Mouse (Mus musculus) common myeloid progenitor, adult 5-6 weeks (primary cell): ENCODE results near the gene Nt5dc3. TPM values are rescaled to one million over a fixed set of nuclear protein-coding genes. Genes with fewer than 3 reads are reported as not detected.
A peak's percentile ranks its signal among the peaks of the same experiment; 100 is the strongest.

Experiments used
- ATAC-seq: replicated peaks from 2 replicates; pipeline ENCODE4 v1.8.0; 2016; ENCODE audit warnings: low read depth, mild to moderate bottlenecking, moderate TSS enrichment, inconsistent platforms; ENCODE audit not compliant: poor library complexity, severe bottlenecking
- total RNA-seq: library from RNA; stranded (forward); fragments of 200-1000, 187-1606 nt; gene quantifications from 2 replicates; pipeline ENCODE4 v1.2.3, GENCODE M21; 2017

Gene Nt5dc3
- total RNA-seq, 1 experiment from 2014 or later, result 22.9 TPM

DNA sequence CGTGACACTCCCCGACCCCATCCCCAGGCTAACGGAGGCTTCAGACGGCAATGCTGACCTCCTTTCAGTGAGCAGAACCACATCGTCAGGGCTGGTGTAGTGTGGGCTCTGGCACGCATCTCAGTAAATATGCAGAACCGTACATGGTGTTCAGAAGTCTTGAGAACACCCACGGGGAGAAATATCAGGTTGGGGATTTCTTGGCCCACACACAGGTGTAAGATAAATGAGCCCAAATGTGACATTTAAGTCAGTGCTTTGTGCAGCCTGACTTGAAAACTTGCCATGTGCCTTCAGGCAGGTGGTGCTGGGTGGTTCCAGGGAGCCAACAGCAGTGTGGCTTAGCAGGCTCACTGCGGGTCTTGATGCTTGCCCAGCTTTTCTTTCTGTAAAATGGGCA is 31.2 kb downstream of the Nt5dc3 start:
- ATAC-seq, result no peak

DNA sequence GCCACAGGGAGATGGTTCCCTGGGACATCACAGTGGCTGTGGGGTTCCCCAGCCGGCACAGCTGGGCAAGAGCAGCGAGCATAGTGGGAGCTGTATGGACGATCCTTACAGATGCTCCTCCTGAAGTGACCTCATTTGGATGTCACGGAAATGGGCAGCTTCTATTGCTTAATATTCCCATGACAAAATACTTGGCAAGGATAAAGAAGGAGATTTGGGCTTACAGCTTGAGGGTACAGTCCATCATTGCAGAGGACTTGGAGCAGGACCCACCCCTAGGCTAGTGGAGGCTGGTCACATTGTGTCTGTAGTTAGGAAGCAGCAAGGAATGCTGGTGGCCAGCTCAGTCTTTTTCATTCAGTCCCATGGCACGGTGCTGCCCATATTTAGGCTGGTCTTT is 31.8 kb downstream of the Nt5dc3 start:
- no peak for ATAC-seq

DNA sequence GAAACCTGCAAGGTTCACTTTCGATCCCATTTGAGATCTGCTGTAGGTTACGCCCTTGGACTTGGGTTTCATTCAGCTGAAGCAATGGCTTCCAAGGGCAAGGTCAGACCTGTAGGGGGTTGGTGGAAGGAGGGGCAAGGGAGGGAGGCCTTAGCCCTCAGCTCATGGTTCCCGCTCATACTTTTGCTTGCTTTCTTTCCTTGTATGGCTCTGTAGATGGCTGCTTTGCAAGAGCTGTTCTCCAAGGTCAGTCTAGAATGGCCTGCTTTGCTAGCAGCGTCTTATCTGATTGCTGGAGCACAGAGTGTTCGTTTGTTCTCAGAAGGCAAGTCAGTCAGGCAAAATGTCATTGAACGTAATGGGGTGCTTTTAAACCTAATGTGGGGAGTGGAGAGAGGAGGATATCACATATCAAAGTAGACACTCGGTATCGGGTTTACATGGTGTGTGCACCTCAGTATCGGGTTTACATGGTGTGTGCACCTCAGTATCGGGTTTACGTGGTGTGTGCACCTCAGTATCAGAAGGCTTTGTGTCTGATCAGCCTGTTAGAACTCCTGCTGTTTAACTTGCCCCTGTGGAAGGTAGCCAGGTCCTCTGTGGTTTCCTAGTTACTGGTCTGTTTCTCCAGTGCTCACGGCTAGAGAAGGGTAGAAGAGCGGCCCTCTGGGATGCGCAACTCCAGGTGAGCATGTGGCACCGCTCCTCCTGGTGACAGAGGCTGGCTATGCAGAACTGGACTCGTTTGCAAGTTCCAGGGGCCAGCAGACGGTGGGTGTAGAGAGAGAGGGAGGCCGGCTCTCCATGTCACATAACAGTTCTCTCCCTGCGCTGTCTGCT is 35.7 kb downstream of the Nt5dc3 start:
- no peak for ATAC-seq

DNA sequence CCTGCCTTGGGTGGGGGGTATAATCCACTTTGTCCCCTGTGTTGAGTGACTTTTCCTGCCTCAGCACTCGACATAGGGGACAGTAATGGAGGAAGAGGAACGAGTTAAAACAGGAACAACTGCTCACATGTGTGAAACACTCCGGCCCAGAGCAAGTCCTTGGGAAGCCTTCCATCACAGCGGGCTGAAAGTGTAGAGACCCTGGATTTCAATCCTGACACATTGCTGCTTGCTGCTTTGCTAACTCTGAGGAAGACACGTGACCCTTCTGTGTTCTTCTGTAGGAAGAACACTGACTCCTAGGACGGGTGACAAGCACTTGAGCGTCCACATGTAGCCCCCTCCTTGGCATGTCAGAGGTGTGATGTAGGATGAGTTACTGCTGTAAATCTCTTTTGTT is 36.3 kb downstream of the Nt5dc3 start:
- no peak for ATAC-seq

DNA sequence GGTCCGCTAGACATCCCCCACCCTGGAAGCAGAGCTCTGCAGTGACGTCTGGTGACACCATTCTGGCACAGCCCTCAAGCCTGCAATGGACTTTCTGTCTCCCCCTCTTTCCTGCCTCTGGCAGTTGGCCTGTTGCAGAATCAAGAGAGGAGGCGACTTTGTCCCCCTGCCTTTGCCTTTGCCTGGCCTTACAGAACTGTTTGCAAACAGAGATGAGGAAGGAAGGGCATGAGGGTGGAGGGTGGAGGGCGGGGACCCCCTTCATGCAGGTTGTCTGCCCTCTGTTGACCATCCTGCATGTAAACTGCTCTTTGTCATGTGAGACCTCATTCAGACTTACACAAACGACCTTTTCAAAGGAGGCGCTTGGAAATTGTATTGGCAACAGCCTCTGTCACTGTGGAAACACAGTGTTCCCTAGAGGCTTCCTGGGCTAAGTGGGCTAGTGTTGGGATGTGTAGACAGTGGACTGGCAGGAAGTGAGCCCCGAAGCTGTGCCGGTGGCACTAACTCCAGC is 40.9 kb downstream of the Nt5dc3 start:
- ATAC-seq, result peak; percentile 23; the same call in 1 of the 2 replicates

DNA sequence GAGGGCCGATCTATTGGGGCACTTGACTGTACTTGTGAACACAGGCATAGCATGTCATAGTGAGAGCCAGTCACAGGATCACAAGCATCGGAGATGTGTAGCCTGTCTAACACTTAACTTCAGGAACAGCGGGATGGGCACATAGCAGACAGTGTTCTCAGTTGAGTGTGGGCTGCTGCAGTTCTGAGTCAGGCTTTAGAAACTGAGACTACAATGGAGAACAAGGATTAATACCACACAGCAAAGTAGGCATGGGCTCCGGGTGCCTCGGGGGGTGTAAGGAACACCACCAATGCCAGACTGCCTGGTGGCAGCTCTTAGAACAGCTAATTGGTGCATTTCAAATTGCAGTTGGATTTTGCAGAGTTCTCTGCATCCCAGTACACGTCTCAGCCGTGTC is 42.2 kb downstream of the Nt5dc3 start:
- ATAC-seq, result no peak

DNA sequence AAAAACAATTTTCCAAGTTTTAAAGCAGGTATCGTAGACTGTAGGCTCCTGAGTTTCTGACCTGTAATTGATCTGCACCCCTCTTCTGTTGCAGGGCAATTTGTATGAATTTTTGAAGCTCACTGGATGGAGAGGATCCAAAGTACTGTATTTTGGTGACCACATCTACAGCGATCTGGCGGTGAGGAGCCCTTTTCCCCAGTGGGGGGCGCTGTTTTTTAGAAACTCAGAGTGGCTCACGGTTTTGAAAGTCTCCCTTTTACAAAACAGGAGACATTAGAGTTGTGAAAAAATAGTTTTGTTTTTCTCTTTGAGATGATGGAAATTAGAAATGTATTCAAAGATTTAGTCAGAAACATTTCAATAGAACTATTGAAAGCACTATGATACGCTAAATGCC is 45.3 kb downstream of the Nt5dc3 start:
- no peak for ATAC-seq

DNA sequence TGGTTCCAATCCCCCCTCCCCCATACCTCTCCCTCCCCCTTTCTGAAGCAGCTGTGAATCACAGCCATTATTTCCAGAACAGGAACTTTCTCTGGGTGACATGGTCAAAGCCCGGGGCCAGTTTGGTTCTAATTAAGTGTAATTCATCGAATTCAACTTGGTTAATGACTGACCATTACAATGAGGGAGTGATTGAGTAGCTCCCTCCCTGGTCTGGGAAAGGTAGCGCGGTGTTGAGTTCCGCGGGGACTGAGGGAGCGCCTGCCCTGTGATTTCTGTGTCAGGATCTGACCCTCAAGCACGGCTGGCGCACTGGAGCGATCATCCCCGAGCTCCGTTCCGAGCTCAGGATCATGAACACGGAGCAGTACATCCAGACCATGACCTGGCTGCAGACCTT is 46.1 kb downstream of the Nt5dc3 start:
- no peak for ATAC-seq

DNA sequence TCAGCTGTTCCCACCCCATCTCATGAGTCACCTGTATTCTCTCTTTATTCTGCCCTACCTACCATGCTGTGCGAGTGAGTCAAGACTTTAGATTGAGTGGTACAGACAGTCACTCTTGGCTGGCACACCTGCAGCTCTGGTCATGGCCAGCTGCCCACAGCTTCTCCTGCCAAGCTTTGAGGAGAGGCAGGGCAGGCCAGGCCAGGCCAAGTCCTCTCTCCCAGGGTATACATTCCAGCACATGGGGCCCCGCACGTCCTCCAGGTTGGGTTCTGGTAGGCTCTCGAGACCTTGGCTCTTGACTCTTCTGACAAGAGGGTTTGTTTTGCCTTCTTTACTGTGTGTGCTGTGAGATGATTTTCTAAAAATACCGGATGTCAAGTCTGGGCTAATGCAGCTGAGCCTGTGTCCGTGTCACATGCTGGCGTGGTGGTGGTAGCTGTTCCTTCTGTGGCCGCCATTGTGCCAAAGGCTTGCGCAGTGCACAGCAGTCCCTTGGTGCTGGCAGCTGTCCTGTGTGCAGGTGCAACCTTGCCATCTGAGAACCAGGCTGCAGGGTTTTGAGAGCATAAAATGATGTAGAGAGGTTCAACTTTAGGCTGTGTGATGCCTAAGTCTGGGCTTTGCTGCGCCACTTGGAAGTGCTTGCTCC is 47.2 kb downstream of the Nt5dc3 start:
- no peak for ATAC-seq

DNA sequence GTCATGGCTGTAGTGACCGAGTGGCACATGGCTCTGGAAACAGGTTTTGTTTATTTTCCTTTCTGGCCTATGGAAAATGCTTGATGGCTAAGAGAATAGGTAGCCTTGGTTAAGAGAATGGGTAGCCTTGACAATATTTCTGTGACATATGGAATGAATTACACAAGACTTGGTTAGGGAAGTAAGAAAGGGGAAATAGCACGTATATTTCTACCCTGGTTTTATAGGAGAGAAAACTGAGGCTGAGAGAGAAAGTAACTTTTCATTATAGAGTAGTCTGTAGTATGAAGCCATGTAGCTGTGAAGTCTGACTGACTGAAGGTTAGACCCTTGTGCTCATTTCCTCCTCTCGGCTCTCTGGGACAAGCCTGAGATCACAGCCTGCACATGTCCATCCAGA is 48.1 kb downstream of the Nt5dc3 start:
- ATAC-seq, result peak; percentile 68

DNA sequence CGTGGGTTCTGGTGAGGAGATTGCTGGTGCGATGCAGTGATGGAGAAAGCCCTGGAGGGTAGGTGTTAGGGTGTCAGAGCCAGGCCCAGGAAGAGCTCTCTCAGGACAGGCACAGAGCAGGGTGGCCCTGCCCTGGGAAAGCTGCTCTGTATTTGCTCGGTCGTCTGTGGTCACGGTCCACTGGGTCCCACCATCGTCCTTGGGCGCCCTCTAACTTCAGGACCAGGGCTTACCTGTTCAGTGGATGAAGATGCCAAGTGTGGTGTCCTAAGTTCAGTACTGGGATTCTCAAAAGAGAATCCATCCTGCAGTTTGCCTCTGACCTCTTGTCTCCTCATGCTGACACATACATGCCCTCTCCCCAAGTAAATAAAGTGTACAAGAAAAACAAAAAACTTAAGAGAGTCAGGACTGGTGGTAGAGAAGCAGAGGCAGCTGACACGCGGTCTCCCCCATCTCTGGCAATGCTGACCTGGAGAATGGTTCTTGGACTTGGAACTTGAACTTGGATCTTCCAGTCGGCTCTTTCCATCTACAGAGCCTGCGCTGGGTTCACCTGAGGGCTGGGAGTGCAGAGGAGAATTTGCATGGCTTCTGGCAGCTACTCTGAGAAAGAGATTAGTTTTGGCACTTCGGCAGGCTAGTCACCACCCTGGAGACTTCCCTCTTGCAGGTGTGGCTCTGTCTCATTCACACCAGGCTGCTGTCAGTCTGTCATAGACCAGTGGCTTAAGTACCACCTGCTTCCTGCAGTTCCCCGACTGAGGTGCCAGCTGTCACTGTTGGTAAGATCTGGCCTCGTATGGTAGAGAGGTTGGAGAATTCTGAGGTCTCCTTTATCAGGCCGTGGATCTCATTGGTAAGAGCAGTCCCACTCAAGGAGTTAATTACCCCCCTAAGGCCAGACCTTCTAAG is 49.7 kb downstream of the Nt5dc3 start:
- ATAC-seq, result no peak

DNA sequence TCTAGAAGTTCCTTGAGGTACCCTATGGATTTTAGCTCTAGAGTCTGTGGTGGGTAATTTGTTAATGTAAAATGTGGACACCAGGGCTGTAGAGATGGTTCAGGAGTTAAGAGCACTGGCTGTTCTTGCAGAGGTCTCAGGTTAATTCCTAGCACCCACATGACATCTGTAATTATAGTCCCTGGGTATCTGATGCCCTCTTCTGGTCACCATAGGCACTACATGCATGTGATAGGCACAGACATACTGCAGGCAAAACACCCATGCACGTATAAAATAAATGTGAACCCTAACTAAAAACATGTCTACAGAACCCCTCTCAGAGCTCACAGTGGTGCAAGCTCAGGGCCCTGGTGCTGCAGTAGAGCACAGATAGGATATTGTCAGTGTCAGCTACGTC is 50.7 kb downstream of the Nt5dc3 start:
- no peak for ATAC-seq

DNA sequence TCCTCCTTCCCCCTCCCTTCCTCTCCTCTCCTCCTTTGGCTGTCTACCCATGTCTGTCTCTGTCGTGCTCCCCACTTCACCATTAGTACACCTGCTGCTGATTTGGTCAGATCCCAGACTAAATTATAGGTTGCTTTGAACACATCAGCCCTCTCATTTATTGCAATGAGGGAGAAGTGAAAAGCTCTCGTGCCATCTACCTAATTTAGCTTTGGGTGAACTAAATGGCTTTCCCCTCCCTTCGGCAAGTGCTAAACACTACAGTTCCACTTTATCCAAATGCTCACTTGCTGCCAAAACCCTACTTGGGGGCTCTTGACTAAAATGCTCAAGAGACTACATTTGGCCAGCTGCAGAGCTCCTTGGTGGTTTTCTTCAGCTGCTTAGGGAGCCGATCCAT is 58.0 kb downstream of the Nt5dc3 start:
- ATAC-seq, result no peak

DNA sequence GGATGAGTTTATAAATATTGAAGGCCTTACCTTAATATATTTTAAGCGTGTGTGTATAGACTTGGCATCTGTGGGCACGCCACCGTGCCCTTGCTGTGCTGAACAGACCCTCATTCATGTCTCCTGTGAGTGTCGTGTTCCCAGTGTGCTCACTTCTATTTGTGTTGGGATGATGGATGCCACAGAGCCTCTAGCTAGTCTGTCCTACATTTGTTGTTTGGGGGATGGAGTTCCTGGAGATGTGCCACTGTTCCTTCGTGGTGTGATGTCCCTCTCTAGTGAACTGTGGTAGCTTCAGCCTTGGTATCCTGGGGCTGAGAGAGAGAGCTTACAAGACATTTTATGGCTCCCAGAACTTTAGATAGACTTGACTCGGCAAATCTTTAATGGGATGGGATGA is 60.0 kb downstream of the Nt5dc3 start:
- ATAC-seq, result no peak

DNA sequence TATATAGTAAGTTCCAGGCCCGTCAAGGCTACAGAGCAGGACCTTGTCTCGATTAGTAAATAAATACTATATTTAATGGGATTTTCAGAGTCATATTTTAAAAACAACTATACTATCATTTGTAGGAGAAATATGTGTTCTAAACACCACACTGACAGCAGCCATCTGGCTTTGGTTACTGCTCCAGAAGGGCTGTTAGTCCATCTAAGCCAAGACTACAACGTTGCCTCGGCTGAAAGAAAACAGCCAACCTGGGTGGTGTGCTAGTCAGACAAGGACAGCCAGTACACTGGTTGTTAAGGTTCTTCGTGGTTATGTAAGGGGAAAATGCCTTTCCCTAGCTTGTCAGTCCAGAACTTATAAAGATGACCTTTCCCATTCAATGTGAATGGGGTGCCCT is 63.9 kb downstream of the Nt5dc3 start:
- ATAC-seq, result no peak

DNA sequence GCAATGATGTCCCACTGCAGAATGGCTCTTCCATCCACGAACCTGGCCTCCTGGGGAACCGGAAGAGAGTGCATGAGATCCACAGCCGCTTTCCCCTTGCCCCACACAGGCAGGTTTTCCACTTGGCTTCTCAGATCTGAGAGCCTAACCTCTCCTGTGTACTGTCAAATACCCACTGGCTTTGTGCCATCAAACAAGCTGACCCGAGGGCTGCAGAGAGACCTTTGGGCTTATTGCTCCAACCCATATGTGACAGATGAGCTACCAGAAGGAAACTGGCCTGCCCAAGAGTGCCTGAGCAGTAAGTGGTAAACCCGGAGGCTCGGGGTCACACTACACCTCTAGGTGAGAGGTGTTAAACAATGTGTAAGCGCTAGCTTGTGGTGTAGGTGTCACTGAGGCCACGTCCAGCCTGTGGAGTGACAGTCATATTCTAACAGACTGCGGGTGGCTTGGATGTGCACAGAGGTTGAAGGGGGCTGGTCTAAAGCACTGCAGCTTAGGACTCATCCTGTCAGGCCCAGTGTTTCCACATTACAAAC is 68.2 kb downstream of the Nt5dc3 start:
- no peak for ATAC-seq

DNA sequence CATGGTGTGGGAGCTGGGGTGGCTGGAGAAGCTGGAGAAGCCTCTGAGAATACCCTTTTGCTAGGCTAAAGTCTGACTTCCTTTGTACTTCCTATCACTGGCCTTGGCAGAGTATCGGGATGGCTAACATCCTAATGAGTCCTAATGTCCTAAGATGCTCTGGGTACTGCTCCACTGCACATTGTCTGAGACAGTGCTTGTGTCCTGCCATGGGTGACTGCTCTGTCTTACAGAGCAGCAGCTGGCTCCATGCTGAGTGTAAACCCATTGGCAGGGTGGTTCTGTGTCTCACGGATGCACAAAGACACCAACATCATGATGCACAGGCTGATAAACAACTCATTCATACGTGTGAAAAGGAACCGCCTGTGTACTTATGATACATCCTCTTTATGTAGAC is 70.3 kb downstream of the Nt5dc3 start:
- ATAC-seq, result no peak

DNA sequence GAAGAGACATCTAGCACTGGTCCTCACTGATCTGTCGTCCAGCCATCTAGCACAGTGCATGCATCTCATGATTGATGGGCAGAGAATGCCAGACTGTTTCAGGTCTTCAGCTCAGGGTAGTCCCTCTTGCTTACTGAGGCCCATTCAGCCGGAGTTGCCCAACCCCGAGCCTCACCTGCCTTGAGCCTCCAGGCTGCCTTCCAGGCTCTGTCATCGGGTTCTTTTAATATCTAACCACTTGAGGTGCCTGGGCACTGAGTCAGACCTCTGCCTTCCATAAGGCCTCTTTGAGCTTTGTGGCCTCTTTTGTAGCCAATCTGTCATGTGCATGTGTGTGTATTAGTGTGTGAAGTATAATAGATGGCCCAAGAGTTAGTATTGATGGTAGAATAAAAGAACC is 70.7 kb downstream of the Nt5dc3 start:
- ATAC-seq, result no peak

DNA sequence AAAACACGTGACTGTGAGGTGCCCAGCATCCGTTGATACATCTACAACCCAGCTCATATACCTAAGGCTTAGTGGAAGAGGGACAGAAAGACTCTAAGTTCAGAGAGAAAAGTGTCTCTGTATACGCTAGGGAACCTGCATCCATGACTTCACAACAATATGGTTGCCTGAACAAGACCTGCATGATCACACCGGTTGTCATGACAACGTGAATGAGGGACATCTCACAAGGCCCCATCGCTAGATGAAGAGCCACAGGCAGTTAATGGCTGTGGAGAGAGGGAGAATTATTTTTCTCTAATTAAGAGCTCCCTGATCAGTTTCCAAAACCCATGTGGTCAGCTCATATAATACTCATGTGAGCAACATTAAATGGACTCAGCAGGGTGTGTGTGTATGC is 73.4 kb downstream of the Nt5dc3 start:
- ATAC-seq, result no peak

DNA sequence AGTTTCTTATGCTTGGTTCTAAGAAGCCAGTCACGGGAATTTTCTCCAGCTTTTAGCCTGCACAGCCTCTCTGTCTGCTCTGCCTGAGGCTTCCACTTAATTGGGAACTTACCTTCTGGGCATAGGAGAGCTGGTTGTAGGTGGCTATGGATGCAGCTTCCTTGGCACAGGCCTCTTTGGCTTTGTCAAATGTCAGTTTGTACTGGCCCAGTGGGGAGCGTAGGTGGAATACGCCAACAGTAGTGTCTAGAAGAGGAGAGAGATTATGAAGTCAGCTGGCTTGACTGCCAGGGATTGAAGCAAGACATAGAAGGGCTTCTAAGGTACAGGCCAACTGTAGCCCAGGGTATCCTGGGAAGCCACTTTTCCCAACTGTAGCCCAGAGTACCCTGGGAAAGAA is 74.6 kb downstream of the Nt5dc3 start:
- ATAC-seq, result no peak
